Mouse (Mus musculus) cerebellum, adult 18-20 months (tissue): ENCODE measurements at regions not wholly inside any gene's neighbourhood (a gene's known extent, or its start where the extent isn't known, plus 50 kb on each side); places are given as distances from the start of the nearest gene placed in this dataset.

Experiments
- DNase-seq, 2 experiments: peaks; one replicate each; pipeline ENCODE4 v3.0.0; 2021

DNA sequence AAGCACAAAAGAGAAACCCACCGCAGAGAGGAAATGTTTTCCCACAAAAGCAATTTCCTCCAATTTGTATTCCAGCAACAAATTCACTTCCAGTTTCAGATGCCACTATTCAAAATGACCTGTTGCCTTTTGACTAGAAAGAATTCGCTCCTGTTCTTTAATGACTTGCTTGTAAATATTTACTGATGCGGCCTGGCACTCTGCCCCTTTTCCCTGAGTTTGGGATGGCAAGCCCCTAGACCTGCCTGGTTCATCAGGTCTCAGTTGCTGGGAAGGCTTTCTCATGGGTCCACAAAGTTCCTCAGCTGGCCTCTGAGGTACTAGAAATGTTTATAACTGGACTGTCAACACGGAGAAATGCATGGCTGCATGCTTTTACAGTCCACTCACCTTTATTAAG lies 161.7 kb upstream of the Phactr1 start:
- no peak for DNase-seq

DNA sequence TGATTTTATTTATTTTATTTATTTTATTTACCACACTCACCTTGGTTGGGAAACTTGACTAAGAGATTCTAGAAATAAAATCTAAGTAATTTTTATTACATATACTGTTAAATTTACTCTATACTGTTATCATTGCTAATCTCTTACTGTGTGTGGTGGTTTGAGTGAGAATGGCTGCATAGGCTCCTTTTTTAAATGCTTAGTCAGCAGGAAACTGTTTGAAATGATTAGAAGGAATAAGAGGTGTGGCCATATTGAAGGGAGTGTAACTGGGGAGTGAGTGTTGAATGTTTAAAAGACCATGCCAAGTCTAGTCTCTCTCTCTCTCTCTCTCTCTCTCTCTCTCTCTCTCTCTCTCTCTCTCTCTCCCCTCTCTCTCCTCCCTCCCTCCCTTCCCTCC lies 157.9 kb upstream of the Phactr1 start:
- DNase-seq: no peak

DNA sequence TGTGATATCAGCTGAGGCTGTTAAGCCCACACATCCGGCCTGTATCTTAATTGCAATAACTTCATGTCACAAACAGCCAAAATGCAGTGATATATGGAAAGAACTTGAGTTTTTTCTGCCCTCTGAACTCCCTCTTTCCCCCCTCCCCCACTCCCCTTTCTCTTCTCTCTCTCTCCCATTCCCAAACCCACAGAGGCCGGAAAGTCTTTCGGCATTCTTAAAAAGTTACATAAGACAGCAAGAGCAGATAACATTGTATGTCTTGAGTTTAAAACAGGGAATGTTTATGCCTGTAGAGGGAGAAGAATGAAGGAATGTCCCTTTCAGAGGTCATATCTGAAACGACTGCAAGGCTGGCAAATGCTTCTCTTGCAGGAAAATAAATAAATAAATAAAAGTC lies 154.3 kb upstream of the Phactr1 start:
- DNase-seq: no peak

GRCm38 (mm10) chr13:42526966-42527365 lies 153.5 kb upstream of the Phactr1 start:
- no peak for DNase-seq

- DNase-seq: no peak
Measured at GRCm38 (mm10) chr13:42528169-42528568, 152.3 kb upstream of the Phactr1 start.

- no peak for DNase-seq
Measured at GRCm38 (mm10) chr13:42536501-42537210, 143.8 kb upstream of the Phactr1 start.

GRCm38 (mm10) chr13:42538046-42538445 lies 142.4 kb upstream of the Phactr1 start:
- DNase-seq: no peak

- DNase-seq: no peak
Measured at GRCm38 (mm10) chr13:42544536-42545094, 135.8 kb upstream of the Phactr1 start.

GRCm38 (mm10) chr13:42546389-42546788 lies 134.0 kb upstream of the Phactr1 start:
- no peak for DNase-seq

DNA sequence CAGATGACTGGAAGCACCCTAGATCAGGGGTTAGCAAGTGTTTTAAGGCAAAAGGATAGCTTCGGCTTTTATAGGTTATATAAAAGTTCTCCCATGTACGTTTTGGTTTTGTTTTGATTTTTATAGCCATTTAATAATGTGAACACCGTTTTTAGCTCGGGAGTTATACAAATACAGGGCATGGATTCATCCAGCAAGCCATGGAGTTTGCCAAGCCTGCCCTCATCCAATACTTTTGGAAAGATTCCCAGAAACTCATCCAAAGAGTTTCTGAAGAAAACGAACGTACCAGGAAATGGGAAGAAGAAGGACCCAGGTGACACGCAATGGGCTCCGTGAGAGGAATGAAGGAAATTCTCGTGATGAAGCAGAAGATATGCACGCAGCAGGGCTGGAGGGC lies 133.6 kb upstream of the Phactr1 start:
- no peak for DNase-seq

- DNase-seq: no peak
Measured at GRCm38 (mm10) chr13:42549021-42549559, 131.3 kb upstream of the Phactr1 start.

DNA sequence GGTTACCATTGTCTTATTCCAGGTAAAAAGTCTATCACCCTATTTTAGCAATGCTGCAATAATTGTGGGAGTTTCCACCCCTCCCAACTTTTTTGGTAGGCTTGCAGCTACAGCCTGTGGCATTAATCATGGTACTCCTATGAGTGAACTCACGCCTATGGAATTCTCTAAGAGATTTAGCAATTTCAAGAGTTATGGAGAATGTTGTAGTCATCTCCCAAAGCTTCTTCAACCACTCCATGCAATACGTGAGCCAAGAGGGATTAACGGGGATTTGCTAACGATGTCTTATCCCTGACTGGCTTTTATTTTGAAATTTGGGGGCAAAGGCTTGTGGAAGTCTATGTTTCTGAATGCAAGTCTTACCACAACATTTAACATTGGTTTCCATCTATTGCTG lies 125.5 kb upstream of the Phactr1 start:
- DNase-seq: no peak

DNA sequence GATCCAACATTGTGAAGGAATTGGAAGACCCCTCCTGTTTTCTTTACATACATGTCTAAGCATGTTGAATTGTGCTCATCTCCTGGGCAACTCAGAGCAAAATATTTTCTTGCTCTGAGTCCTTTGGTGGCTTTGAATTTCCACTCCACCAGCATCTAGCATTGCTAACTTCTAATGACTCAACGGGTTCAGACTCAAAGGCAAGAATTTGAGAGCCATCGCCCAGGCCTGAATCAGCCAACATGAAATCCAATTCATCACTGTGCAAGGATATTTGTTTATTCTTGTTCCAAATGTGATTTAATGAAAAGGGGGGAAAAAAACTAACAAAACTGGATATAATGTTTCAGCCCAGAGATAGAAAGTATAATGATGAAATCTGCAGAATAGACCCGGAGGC lies 121.9 kb upstream of the Phactr1 start:
- DNase-seq: no peak

GRCm38 (mm10) chr13:42561446-42561845 lies 119.0 kb upstream of the Phactr1 start:
- no peak for DNase-seq

DNA sequence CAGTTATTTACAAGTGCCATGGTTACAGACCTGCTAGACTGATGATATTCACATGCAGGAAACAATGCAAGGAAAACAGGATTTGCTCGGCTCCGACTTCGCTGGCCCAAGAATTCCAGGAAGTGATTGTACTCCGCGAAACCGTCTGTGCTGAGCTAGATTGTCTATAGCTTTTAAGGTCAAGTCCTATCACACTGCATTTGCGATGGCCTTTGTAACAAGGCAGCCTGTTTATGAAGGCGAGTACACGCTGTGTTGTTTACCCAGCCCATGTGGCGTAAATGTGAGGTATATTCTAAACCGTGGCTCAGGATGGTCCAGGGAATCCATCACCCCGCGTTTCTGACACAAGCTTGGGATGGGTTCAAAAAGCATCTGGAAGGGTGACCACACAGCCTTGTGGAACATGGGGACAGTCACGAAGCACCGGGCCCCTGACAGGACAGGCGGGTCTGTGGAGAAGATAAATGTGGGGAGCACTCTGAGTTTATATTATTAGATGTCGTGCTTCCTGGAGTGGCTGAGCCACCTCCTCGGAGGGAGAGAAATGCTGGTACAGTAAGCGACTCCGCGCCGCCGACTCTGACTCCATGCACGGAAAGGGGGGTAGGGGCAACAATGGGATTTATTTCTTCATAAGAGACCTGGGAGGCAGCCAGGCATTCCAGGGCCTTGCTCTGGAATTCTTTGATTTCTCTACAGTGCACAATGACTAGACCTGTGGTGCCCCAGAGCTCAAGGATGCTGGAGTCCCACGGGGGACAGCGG lies 114.9 kb upstream of the Phactr1 start:
- DNase-seq: no peak

- DNase-seq: no peak
Measured at GRCm38 (mm10) chr13:42570600-42571348, 109.6 kb upstream of the Phactr1 start.

DNA sequence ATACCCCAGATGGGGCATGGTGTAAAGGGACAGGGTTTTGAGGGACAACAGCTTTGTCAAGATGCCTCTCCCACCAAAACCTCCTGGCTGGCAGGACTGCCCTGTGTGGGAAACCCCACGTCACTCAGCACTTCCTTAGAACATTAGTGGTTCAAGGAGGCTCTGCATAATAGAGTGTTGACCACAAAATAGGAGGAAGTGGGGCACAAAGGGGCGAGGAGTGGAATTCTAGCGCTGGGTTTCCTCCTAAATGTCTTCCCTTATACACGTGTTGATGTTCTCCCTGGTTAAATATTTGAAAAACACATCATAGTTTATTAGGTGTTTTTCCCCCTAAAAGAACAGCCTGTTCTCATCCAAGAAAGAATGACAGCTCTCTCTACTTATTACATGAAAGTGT lies 106.2 kb upstream of the Phactr1 start:
- DNase-seq: no peak

- peak; percentile 67 to 79 for DNase-seq
Measured at GRCm38 (mm10) chr13:42575725-42576426, 104.5 kb upstream of the Phactr1 start.

DNA sequence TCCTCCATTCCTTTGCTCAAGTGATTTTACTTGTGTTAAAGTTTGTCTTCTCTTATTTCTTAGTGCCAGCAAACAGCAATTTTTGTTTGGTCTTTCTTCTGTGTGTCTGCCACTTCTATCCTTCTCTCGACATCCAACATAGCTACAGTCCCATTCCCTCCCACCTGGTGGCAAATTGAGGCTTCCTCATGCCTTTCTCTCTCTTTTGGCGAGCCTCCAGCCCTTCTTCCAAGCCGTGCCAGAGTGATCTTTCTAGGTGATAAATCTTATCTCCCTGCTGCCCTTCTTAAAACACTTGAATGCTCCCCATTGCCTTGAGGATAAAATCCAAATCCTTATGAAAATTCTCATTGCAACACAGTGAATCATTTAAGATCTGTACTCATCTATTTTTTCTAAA lies 101.0 kb upstream of the Phactr1 start:
- peak; percentile 3 to 6 for DNase-seq

GRCm38 (mm10) chr13:42589136-42589535 lies 91.3 kb upstream of the Phactr1 start:
- no peak for DNase-seq

GRCm38 (mm10) chr13:42589607-42590006 lies 90.8 kb upstream of the Phactr1 start:
- peak in 1 of 2 experiments; percentile 3 for DNase-seq

DNA sequence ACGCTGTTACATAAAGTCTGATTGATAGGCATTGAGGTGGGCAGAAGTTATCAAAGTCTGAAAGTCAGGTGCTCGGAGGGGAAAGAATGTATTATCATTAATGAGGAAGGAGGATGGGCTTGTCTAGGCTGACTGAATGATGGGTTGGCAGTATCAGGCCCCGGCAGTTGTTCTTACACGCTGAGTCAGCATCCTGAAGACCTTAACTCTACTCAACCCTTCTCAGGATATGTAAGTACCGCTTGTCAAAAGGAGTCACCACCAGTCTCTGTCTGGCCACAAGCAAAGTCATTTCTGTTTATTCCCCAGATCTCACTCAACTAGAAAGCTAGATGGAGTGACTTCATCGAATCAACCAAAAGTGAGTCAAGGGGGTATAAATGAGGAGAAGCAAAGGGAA lies 90.0 kb upstream of the Phactr1 start:
- DNase-seq: no peak
